Mouse (Mus musculus) gastrocnemius, postnatal 14 days (tissue): ENCODE data around the gene Sft2d2. TPM values are rescaled to one million over a fixed set of nuclear protein-coding genes. Genes with fewer than 3 reads are reported as not detected.

Experiments
- DNase-seq: peaks from one replicate; pipeline ENCODE4 v3.0.0; 2021; ENCODE audit warnings: mixed read lengths
- intact Hi-C: fragments of 180-260 bp; cut with DNase I; formaldehyde crosslinking; loops from one replicate; pipeline ENCODE4 v1.15.1; 2025; ENCODE audit warnings: low total_unique reads
- long read RNA-seq, 2 experiments: library from polyadenylated mRNA; stranded (forward); transcript quantifications; one replicate each; pipeline ENCODE4 v2.0.0; 2021
- total RNA-seq, 2 experiments: library from RNA; stranded (reverse); gene quantifications; 2 replicates each; pipeline ENCODE4 v1.2.3; 2021

The Sft2d2 gene
- 10 to 100 TPM in 1 of 2 experiments, 1 to 10 TPM in 1; 8.9 to 10.5 TPM for total RNA-seq
- long read RNA-seq, experiment 1, full-length matches to known transcripts, result 7 of 11 reads
- long read RNA-seq, experiment 1, partial matches to known transcripts, result 1 of 11 reads
- long read RNA-seq, experiment 1, other reads (novel, unspliced or antisense), result 3 of 11 reads
- long read RNA-seq, experiment 2, full-length matches to known transcripts, result 6 of 13 reads
- long read RNA-seq, experiment 2, partial matches to known transcripts, result 0 of 13 reads
- long read RNA-seq, experiment 2, other reads (novel, unspliced or antisense), result 7 of 13 reads

GRCm38 (mm10) chr1:165193880-165194661, at the start of gene Sft2d2:
Gene Sft2d2, minus strand, starts transcription at chr1:165194438.
- DNase-seq, result peak; percentile 91
- intact Hi-C loops, result no loop called here

DNA sequence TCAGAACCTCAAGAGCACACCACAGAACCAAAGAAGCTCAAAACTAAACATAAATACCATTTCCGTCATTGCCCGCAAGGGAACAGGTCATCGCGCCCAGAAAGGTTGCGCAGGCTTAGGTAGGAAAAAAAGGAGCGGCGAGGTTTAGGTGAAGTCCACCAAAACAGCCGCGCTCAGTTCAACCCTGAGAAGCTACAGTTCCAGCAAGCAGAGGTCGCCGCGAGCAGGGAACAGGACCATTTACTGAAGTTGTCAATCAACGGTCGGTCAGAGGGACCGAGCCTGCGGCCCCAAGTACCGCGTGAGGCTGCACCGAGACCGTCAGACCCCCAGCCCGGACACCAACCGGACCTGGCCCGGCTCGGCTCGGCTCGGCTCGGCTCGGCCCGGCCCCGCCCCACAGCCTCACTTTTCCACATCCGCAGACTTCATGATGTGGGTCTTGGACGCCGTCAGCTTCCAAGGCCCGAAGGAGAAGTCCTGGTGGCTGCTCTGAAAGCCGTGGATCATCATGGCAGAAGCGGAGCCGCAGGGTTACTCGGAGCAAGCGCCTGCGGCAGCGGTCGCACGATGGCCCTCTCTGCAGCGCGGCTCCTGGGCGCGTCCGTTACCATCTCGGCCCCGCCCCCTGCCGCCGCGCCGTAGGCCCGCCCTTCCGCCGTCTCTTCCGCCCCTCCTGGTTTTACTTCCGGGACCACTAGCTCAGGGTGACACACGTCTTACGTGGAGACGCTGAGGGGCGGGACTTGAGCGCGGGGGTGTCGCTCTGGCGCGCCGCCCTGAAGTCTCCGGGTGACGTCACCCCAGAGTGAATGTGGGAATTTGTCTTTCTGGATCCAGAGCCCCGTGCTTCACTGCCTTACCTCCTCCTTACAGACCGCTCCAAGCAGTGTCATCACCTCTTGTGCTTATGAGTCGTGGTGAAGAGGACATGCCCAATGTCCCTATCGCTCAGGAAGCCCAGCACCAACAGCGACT, 42.4 kb upstream of the Sft2d2 start, which contains the start of gene Tiprl:
TSS of gene Tiprl (minus strand) at position 676 of the 978 bp plus-strand sequence.
- intact Hi-C loops, result no loop called here
- DNase-seq, result peak; percentile 97

DNA sequence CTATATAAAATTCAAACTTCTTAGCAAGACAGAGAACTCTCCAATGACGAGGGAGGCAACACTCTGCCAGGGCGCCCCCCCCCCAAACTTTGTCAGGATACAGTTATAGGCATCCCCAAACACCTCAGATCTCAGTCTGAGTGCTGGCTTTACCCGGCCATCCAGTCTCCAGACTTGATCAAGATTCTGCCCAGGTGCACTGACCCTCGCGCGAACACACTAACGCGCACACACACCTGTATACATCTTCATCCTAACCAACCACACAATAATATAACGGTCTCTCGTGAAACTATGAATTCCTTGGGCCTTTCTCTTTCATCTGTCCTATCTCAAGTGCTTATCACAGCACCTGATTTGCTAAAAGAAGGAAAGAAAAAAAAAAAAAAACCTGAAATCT, 41.6 kb upstream of the Sft2d2 start:
- intact Hi-C loops, result no loop called here
- DNase-seq, result no peak

- intact Hi-C loops, result no loop called here
- no peak for DNase-seq
These were observed 39.6 kb upstream of the Sft2d2 start for GRCm38 (mm10) chr1:165233806-165234205.

DNA sequence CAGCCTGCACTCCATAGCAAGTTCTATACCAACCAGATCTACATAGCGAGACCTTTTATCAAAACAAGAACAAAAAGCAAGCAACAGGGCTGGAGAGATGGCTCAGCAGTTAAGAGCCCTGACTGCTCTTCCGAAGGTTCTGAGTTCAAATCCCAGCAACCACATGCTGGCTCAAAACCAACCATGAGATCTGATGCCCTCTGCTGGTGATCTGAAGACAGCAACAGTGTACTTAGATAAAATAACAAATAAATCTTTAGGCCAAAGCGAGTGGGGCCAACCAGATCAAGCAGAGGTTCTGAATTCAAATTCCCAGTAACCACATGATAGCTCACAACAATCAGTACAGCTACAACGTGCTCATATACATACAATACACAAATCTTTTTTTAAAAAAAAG, 36.5 kb upstream of the Sft2d2 start:
- intact Hi-C loops, result no loop called here
- DNase-seq, result no peak

DNA sequence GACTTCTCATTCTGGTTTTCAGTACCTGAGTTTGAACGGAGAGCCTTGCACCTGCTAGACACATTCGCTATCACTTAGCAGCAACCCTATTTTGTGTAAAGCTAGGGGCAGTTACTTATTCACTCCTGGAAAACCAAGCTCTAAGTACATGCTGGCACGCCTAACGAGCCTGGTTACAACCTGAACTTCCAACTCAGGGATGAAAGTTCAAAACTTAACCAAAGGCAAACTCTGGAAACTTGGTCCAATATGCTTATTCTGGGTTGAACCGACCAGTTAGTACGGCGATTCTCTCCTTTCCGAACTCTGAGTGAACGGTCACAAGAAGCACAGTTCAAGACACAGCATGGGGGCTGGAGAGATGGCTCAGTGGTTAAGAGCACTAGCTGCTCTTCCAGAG, 35.3 kb upstream of the Sft2d2 start:
- no peak for DNase-seq
- intact Hi-C loops, result no loop called here

- no peak for DNase-seq
These were observed 22.9 kb upstream of the Sft2d2 start for GRCm38 (mm10) chr1:165217023-165217589.

DNA sequence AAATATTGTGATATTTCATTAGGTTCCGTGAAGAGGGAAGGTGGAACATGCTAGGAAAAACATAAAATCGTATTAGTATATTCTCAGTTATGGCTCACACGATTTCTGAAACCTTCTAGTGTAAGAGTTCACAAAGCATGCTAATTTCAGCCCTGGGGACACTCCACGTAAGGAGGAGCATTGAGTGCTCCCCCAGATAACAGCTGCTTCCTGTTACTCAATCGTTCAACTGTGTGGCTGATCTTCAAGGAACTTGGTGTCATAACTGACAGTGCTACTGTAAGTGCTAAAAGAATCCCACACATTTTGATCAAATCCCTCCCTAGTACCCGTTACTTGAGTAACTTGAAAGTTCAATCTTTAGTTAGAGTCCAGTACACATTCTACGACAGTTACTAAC, 21.6 kb upstream of the Sft2d2 start:
- intact Hi-C loops, result no loop called here
- DNase-seq, result no peak

More at GRCm38 (mm10) chr1:165217023-165217589, 22.9 kb upstream of the Sft2d2 start:
- intact Hi-C loops, result no loop called here

- intact Hi-C loops, result no loop called here
- DNase-seq, result no peak
These were observed 11.4 kb upstream of the Sft2d2 start for GRCm38 (mm10) chr1:165205591-165205990.

DNA sequence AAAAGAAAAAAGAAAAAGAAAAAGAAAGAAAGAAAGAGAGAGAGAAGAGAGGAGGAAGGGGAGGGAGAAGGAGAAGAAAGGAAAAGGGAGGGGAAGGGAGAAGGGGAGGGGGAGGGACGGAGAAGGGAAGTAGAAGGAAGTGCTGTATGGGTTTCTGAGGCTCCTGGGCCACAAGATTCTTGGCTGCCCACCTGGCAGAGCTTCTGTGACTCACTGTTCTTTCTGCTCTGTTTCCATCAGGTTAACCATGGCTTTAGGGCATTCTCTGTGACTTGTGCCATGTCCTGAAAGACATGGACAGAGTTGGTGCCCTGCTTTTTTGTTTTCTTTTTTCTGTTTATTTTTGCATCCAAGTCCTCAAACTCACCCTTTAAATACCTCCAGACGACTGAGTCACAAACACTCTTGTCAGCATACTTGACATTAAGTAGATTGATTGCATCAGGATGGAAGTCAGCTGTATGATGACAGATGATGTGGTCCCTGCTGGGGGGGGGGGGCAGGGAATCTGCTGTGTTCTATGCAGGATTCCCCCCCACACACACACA, 9.3 kb upstream of the Sft2d2 start:
- no peak for DNase-seq
- intact Hi-C loops, result no loop called here

GRCm38 (mm10) chr1:165201445-165202012, 7.3 kb upstream of the Sft2d2 start:
- intact Hi-C loops, result no loop called here
- DNase-seq, result no peak

- no peak for DNase-seq
- intact Hi-C loops, result no loop called here
These were observed 6.5 kb upstream of the Sft2d2 start for GRCm38 (mm10) chr1:165200748-165201147.

DNA sequence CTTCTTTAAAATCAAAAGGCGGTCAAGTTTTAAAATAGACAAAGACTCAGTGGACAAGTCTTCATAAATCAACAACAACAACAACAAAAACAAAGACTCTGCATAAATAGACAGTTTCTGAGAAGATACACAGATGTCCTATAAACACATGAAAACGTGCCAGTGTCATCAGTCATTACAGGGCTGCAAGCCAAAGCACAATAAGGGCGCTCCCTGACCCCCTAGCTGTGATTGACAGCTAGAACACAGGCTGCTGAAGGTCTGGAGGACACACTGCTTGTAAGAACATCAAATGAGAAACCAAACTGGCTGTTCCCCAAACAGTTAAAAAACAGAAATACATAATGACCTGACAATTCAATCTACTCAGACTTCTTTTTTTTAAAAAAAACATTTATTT, 5.4 kb upstream of the Sft2d2 start:
- intact Hi-C loops, result no loop called here
- DNase-seq, result no peak

- intact Hi-C loops, result no loop called here
- no peak for DNase-seq
These were observed 4.7 kb upstream of the Sft2d2 start for GRCm38 (mm10) chr1:165198951-165199350.

GRCm38 (mm10) chr1:165197875-165198274, 3.6 kb upstream of the Sft2d2 start:
- intact Hi-C loops, result no loop called here
- no peak for DNase-seq

GRCm38 (mm10) chr1:165195396-165195960, 1.2 kb upstream of the Sft2d2 start:
- no peak for DNase-seq
- intact Hi-C loops, result no loop called here

GRCm38 (mm10) chr1:165194662-165195013, 400 bp upstream of the Sft2d2 start:
- intact Hi-C loops, result no loop called here
- no peak for DNase-seq

GRCm38 (mm10) chr1:165193426-165193825, 812 bp downstream of the Sft2d2 start:
- intact Hi-C loops, result no loop called here
- DNase-seq, result no peak
